Mouse (Mus musculus): ENCODE data around the gene Itga9. TPM values are rescaled to one million over a fixed set of nuclear protein-coding genes. Genes with fewer than 3 reads are reported as not detected.

The Itga9 gene
- polyA plus RNA-seq, 1 experiment from 2014 or later: 6.6 TPM

DNA sequence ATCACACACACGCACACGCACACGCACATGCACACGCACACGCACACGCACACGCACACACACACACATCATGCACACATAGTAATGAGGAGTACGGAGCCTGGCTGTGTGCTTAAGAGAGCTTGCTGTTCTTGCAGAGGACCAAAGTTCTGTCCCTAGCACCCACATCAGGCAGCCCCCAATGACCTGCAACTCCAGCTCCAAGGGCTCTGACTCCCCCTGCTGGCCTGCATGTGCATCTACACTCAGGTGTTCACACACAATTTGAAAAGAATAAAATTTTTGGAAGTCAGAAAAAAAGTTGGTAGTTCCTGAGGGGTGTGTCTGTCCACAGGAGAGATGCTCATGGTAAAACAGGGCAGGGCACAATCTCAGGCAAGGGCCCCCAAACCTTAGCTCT is 209.1 kb downstream of the Itga9 start:
- no peak overlapping the region for H3K9ac ChIP-seq
- H3K4me3 ChIP-seq: no peak overlapping the region
- H3K36me3 ChIP-seq: no peaks in the 10 kb centered on the region
- no peak for ATAC-seq
- no peak overlapping the region for H3K27ac ChIP-seq
- 96% methylated on average over 8 of the region's 8 CpGs for WGBS (ENCODE audit: insufficient replicate concordance)
- no peaks in the 10 kb centered on the region for H3K27me3 ChIP-seq (replicated peaks)
- H3K4me1 ChIP-seq: no peaks in the 10 kb centered on the region
- no peaks in the 10 kb centered on the region for H3K9me3 ChIP-seq (replicated peaks)
- H3K4me2 ChIP-seq: no peak overlapping the region

GRCm38 (mm10) chr9:118818508-118818907 is 212.0 kb downstream of the Itga9 start:
- no peak for ATAC-seq
- 61% methylated on average over 3 of the region's 3 CpGs for WGBS (ENCODE audit: insufficient replicate concordance)
- H3K36me3 ChIP-seq: no peaks in the 10 kb centered on the region
- no peaks in the 10 kb centered on the region for H3K9me3 ChIP-seq (replicated peaks)
- no peak overlapping the region for H3K4me3 ChIP-seq
- no peak overlapping the region for H3K9ac ChIP-seq
- no peak overlapping the region for H3K4me2 ChIP-seq
- H3K27me3 ChIP-seq (replicated peaks): no peaks in the 10 kb centered on the region
- H3K27ac ChIP-seq: no peak overlapping the region
- peaks cover 15% of the 10 kb centered on the region for H3K4me1 ChIP-seq

DNA sequence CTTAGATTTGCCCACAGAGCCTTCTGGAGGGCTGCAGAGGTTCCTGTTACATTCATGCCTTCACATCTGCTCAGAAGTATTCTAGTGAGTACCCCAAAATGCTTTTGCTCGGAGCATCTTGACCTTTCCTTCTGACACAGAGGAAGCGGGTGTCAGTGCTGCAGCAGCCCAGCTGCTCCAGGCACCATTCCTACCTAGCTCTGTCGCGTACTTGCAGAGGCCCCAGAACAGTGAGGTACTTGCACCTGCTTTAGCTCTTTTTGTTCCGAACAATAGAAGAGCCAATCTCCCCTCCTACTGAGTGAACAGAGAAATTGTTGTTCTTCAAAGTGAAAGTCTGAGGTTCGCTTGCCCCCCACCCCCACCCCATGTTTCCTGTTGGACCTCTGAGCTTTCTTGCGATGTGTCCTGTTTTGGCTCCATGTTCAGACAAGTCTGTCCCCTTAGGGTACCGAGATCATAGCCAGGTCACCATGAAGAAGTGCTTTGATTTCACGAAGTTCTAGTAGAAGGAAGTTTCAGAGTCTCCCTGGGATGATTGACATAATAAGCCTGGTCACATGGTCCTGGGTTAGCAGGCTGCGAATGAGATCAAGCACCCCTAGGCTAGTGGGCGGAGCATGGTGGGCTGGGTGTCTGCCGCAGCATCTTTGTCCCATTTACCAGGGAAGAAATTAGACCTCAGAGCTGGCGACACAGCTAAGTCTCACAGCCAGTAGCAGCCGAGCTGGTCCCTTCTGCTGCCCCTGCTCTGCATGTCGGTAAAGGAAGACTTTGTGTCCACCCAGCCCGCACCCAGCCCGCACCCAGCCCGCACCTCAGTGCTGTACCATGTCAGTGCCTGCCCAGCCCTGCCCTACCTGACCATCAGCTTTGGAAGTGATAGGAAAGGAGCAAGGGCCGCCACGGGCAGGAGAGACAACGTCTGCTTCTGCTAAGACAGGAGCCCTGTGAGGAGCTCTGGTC is 215.0 kb downstream of the Itga9 start:
- no peak overlapping the region for H3K9ac ChIP-seq
- H3K9me3 ChIP-seq (replicated peaks): no peaks in the 10 kb centered on the region
- no peak overlapping the region for H3K27ac ChIP-seq
- H3K4me1 ChIP-seq: peaks cover 15% of the 10 kb centered on the region
- no peak overlapping the region for H3K4me3 ChIP-seq
- peak; percentile 18 for ATAC-seq
- H3K36me3 ChIP-seq: no peaks in the 10 kb centered on the region
- peak overlapping the region; percentile 9 for H3K4me2 ChIP-seq
- WGBS (ENCODE audit: insufficient replicate concordance): 45% methylated on average over 21 of the region's 21 CpGs
- no peaks in the 10 kb centered on the region for H3K27me3 ChIP-seq (replicated peaks)

GRCm38 (mm10) chr9:118822186-118822555 is 215.7 kb downstream of the Itga9 start:
- no peaks in the 10 kb centered on the region for H3K36me3 ChIP-seq
- H3K27me3 ChIP-seq (replicated peaks): no peaks in the 10 kb centered on the region
- WGBS (ENCODE audit: insufficient replicate concordance): 26% methylated on average over 3 of the region's 3 CpGs
- H3K9ac ChIP-seq: no peak overlapping the region
- ATAC-seq: peak; percentile 54
- H3K4me2 ChIP-seq: peak overlapping the region; percentile 9
- peaks cover 15% of the 10 kb centered on the region for H3K4me1 ChIP-seq
- H3K4me3 ChIP-seq: no peak overlapping the region
- no peak overlapping the region for H3K27ac ChIP-seq
- H3K9me3 ChIP-seq (replicated peaks): no peaks in the 10 kb centered on the region

DNA sequence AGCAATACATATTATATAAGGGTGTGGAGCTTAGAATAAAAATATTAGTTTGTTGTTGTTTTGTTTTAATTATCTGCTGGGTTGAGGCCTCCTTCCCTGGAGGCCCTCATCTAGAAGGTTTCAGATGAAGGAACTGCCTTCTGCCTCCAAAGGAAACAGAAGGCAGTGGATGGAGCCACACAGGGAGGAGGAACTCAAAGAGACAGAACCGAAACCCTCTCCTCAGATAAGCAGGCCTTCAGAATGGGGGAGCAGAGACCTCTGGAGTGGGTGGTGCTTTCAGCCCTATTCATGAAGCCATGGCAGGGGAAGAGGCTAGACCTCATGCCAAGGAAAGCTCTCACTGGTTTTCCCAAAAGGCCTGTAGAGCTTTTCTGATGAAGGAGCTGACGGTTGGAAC is 216.1 kb downstream of the Itga9 start:
- WGBS (ENCODE audit: insufficient replicate concordance): 42% methylated on average over 2 of the region's 2 CpGs
- H3K9me3 ChIP-seq (replicated peaks): no peaks in the 10 kb centered on the region

DNA sequence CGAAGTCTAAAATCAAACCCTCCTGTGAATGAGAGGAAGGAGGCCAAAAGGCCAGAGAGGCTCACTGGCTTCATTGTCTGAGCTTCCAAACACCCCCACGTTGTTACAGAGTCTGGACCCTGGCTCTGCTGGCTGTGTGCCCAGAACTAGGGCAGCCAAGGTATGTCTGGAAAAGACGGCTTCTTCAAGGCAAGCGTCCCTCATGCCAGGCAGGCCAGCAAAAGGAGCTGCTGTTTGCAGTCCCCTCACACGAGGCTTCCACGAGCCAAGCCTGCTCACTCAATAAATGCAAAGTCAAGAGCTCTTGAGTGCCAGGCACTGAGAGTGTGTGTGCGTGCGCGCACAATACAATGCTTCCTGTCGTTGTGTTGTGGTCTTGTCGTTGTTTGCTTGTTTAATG is 224.6 kb downstream of the Itga9 start:
- Histone ChIP-seq H3K9me3 (replicated peaks) (no peaks in the 10 kb centered on the region), H3K4me1 (no peaks in the 10 kb centered on the region), H3K27me3 (replicated peaks) (no peaks in the 10 kb centered on the region), H3K9ac (no peak overlapping the region), H3K4me3 (no peak overlapping the region), H3K36me3 (0 out of 2 replicates have a peak, but pooled peaks cover 4% of the 10 kb centered on the region), H3K27ac (no peak overlapping the region), H3K4me2 (no peak overlapping the region)
- ATAC-seq: no peak
- WGBS (ENCODE audit: insufficient replicate concordance): 64% methylated on average over 11 of the region's 11 CpGs

More for the DNA sequence above, 216.1 kb downstream of the Itga9 start:
- H3K27me3 ChIP-seq (replicated peaks): no peaks in the 10 kb centered on the region
- H3K27ac ChIP-seq: no peak overlapping the region
- H3K4me3 ChIP-seq: no peak overlapping the region
- peaks cover 15% of the 10 kb centered on the region for H3K4me1 ChIP-seq
- no peak overlapping the region for H3K4me2 ChIP-seq
- no peaks in the 10 kb centered on the region for H3K36me3 ChIP-seq
- no peak overlapping the region for H3K9ac ChIP-seq
- no peak for ATAC-seq

DNA sequence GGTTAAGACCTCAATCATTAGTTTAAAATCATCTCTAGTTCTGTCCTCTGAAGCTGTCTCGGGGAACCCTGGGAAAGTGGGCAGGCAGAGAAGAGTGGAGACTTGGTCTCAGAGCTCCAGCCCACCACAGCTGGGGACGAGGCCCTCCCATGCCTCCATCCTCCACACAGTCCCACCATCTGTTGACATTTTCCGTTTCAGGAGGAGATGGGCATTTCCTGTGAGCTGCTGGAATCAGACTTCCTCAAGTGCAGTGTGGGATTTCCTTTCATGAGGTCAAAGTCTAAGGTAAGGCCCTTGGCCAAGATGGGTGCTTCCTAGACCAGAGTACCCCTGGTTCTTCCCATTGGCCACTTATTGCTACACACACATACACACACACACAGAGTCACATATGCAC is 226.0 kb downstream of the Itga9 start:
- WGBS (ENCODE audit: insufficient replicate concordance): 38% methylated on average over 3 of the region's 3 CpGs
- no peaks in the 10 kb centered on the region for H3K27me3 ChIP-seq (replicated peaks)

DNA sequence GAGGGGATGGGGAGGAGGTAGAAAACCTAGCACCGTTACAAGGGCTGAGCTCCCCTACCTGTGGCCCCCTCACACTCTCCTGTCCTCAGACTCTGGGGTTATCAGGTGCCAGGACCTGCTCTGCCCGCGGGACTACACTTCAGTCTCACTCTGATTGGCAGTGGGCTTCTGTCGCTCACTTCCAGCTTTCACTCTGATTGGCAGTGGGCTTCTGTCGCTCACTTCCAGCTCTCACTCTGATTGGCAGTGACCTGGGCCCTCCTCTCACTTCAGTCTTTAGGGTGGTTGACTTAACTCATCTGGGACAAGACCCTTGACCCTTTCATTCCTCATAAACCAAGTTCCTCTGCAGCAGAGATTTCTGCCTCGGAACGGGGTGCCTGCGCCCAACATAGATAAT is 226.9 kb downstream of the Itga9 start:
- Histone ChIP-seq H3K4me2 (no peak overlapping the region), H3K36me3 (0 out of 2 replicates have a peak, but pooled peaks cover 4% of the 10 kb centered on the region), H3K27ac (no peak overlapping the region), H3K9me3 (replicated peaks) (no peaks in the 10 kb centered on the region), H3K27me3 (replicated peaks) (no peaks in the 10 kb centered on the region), H3K4me3 (no peak overlapping the region), H3K9ac (no peak overlapping the region), H3K4me1 (no peaks in the 10 kb centered on the region)
- ATAC-seq: no peak
- 57% methylated on average over 8 of the region's 8 CpGs for WGBS (ENCODE audit: insufficient replicate concordance)

More for the DNA sequence above, 226.0 kb downstream of the Itga9 start:
- Histone ChIP-seq H3K27ac (no peak overlapping the region), H3K4me3 (no peak overlapping the region), H3K4me2 (no peak overlapping the region), H3K36me3 (0 out of 2 replicates have a peak, but pooled peaks cover 4% of the 10 kb centered on the region), H3K9ac (no peak overlapping the region), H3K9me3 (replicated peaks) (no peaks in the 10 kb centered on the region), H3K4me1 (no peaks in the 10 kb centered on the region)
- no peak for ATAC-seq

DNA sequence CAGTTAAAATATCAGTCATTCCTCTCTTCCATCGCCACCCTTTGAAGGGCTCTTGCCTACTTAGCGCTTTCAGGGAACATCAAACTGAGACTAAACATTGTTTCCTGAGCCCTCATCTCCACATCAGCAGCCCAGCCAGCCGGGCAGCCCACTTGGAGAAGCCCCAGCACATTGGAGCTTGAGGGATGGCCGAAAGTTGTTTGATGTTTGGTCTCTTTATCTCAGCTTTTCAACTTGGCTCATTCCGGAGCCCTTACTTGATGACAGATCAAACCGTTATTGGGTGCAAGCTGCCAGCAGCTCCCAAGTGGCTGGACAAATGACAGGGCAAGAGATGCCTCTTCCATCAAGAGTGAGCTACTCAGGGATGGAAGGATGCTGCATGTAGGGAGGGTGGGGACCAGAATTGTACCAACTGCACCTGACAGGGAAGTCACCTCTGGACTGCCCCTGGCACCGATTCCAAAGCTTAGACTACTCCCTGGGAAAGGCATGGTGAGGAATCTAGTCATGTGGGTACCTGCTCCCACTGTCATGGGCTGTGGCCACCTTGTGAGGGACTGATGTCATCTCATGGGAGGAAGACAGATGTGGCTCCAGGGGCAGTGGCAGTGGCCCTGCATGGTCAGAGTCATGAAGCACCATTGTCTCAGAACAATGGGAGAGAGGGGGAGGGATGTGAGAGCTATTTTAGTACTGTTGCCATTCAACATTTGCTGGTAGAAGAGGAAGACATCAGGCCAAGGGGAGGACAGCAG is 232.6 kb downstream of the Itga9 start:
- 42% methylated on average over 7 of the region's 7 CpGs for WGBS (ENCODE audit: insufficient replicate concordance)
- H3K4me1 ChIP-seq: no peaks in the 10 kb centered on the region
- ATAC-seq: no peak
- 0 out of 2 replicates have a peak, but pooled peaks cover 4% of the 10 kb centered on the region for H3K36me3 ChIP-seq
- H3K9me3 ChIP-seq (replicated peaks): no peaks in the 10 kb centered on the region
- no peak overlapping the region for H3K27ac ChIP-seq
- no peak overlapping the region for H3K9ac ChIP-seq
- H3K27me3 ChIP-seq (replicated peaks): no peaks in the 10 kb centered on the region
- H3K4me3 ChIP-seq: no peak overlapping the region
- H3K4me2 ChIP-seq: no peak overlapping the region

GRCm38 (mm10) chr9:118841247-118841646 is 234.8 kb downstream of the Itga9 start:
- no peak for ATAC-seq
- no peaks in the 10 kb centered on the region for H3K27me3 ChIP-seq (replicated peaks)
- 68% methylated on average over 6 of the region's 6 CpGs for WGBS (ENCODE audit: insufficient replicate concordance)
- H3K9ac ChIP-seq: no peak overlapping the region
- H3K36me3 ChIP-seq: no peaks in the 10 kb centered on the region
- no peak overlapping the region for H3K4me2 ChIP-seq
- no peak overlapping the region for H3K4me3 ChIP-seq
- no peak overlapping the region for H3K27ac ChIP-seq
- no peaks in the 10 kb centered on the region for H3K9me3 ChIP-seq (replicated peaks)
- no peaks in the 10 kb centered on the region for H3K4me1 ChIP-seq

DNA sequence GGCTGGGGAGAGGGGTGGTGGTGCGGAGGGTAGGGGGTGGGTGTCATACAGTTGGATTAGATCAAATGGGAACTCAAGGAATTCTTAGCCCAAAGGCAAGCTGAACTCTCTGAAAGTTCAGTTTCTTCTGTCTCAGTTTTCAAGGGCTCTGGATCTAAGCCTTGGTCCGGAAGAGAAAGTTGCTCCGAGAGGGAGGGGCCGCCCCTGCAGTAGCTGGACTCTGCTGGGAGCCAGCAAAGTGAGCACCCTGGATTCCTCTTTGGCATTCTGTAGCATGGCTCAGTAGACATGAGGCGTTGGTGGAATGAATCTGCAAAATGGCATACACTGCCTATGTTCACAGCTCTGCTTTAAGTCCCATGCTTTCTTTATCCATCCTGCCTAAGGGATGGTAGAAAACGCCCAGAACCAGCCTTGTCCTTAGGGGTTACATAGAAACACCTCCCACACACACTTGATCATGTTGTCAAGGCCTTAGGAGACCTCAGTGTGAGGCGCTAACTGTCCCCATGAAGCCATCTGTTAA is 235.5 kb downstream of the Itga9 start:
- Histone ChIP-seq H3K36me3 (no peaks in the 10 kb centered on the region), H3K4me3 (no peak overlapping the region), H3K4me1 (no peaks in the 10 kb centered on the region), H3K27ac (no peak overlapping the region), H3K27me3 (replicated peaks) (no peaks in the 10 kb centered on the region), H3K4me2 (no peak overlapping the region), H3K9ac (no peak overlapping the region), H3K9me3 (replicated peaks) (no peaks in the 10 kb centered on the region)
- 60% methylated on average over 7 of the region's 7 CpGs for WGBS (ENCODE audit: insufficient replicate concordance)
- no peak for ATAC-seq

GRCm38 (mm10) chr9:118843711-118844110 is 237.2 kb downstream of the Itga9 start:
- H3K4me1 ChIP-seq: no peaks in the 10 kb centered on the region
- H3K36me3 ChIP-seq: no peaks in the 10 kb centered on the region
- no peak for ATAC-seq
- no peak overlapping the region for H3K4me2 ChIP-seq
- no peak overlapping the region for H3K27ac ChIP-seq
- H3K9ac ChIP-seq: no peak overlapping the region
- no peaks in the 10 kb centered on the region for H3K27me3 ChIP-seq (replicated peaks)
- H3K9me3 ChIP-seq (replicated peaks): no peaks in the 10 kb centered on the region
- WGBS (ENCODE audit: insufficient replicate concordance): 64% methylated on average over 5 of the region's 5 CpGs
- H3K4me3 ChIP-seq: no peak overlapping the region
